Mouse (Mus musculus) forebrain, embryonic 14.5 days (tissue): ENCODE measurements at regions not wholly inside any gene's neighbourhood (a gene's known extent, or its start where the extent isn't known, plus 50 kb on each side); places are given as distances from the start of the nearest gene placed in this dataset.

Experiments used
- ATAC-seq: fragments of 200-750 bp; cut with Nextera tagmentation; 2 replicates; pipeline ENCODE4 v1.8.0; 2017; ENCODE audit warnings: mild to moderate bottlenecking, moderate library complexity
- DNase-seq: peaks from one replicate; pipeline ENCODE4 v3.0.0-alpha.2; 2015; ENCODE audit warnings: low spot score
- H3K27ac ChIP-seq: fragments of 300-500 bp; sonication (generic); 2 replicates; pipeline ENCODE4 v1.5.1; 2014; ENCODE audit warnings: low read depth, mild to moderate bottlenecking, control low read depth, low read length, moderate library complexity
- H3K27me3 ChIP-seq: fragments of 300-500 bp; sonication (generic); replicated peaks from 2 replicates; pipeline ENCODE4 v1.6.1; 2014; ENCODE audit warnings: low read length, control low read depth, mixed read lengths; ENCODE audit not compliant: control insufficient read depth, insufficient read depth
- H3K36me3 ChIP-seq: fragments of 300-500 bp; sonication (generic); 2 replicates; pipeline ENCODE4 v1.6.1; 2014; ENCODE audit warnings: low read length, control low read depth; ENCODE audit not compliant: control insufficient read depth, insufficient read depth
- H3K4me1 ChIP-seq: fragments of 300-500 bp; sonication (generic); 2 replicates; pipeline ENCODE4 v1.6.1; 2014; ENCODE audit warnings: antibody characterized with exemption, low read length, control low read depth; ENCODE audit not compliant: control insufficient read depth, insufficient read depth
- H3K4me2 ChIP-seq: fragments of 300-500 bp; sonication (generic); 2 replicates; pipeline ENCODE4 v1.6.1; 2014; ENCODE audit warnings: mild to moderate bottlenecking, control low read depth, low read length
- H3K4me3 ChIP-seq: fragments of 300-500 bp; sonication (generic); 2 replicates; pipeline ENCODE4 v1.5.1; 2014; ENCODE audit warnings: low read depth, low read length, control low read depth
- H3K9ac ChIP-seq: fragments of 300-500 bp; sonication (generic); 2 replicates; pipeline ENCODE4 v1.6.1; 2014; ENCODE audit warnings: mild to moderate bottlenecking, low read length, control low read depth, moderate library complexity
- H3K9me3 ChIP-seq: fragments of 300-500 bp; sonication (generic); replicated peaks from 2 replicates; pipeline ENCODE4 v1.6.1; 2016; ENCODE audit warnings: low read length, control low read depth, mixed read lengths; ENCODE audit not compliant: control insufficient read depth
- WGBS: fragments of 180-500 bp; shearing (Covaris S2); extraction: QIAGEN DNeasy Blood & Tissue Kit; methylation state at CpG from one replicate; pipeline ENCODE4 v1.1.7; 2014; 5-methylcytosine and 5-hydroxymethylcytosine counted together

DNA sequence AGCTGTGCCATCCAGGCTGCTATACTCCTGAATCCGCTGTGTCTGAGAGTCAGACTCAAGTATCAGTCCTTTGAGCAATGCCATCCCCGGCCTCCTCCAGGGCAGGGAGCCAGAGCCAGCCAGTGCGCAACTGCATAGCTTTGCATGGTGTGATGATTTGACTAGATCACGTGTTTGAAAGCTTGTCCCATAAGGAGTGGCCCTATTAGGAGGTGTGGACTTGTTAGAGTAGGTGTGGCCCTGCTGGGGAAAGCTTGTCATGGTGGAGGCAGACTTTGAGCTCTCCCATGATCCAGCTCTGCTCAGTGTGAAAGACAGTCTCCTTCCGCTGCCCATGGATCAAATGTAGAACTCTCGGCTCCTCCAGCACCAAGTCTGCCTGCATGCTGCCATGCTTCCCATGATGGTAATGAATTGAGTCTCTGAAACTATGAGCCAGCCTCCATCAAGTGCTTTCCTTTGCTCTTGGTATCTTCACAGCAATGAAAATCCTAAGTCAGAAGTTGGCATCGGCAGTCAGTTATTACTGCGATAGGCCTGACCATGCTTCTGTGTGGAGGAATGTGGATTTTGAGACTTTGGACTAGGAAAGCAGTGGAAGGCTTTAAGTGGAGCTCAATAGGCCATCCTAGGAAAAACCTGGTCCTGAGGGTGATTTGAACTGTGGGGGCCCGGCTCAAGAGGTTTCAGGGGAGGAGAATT is 87.2 kb upstream of the Slc22a12 start:
- H3K4me1 ChIP-seq, result no peaks in the 10 kb centered on the region
- 89% methylated on average over 9 of the region's 9 CpGs for WGBS
- DNase-seq (no peak), ATAC-seq (no peak)
- no peaks in the 10 kb centered on the region for H3K9me3 ChIP-seq
- no peaks in the 10 kb centered on the region for H3K36me3 ChIP-seq
- H3K27ac ChIP-seq, result no peak overlapping the region
- H3K27me3 ChIP-seq, result no peaks in the 10 kb centered on the region
- H3K4me3 ChIP-seq, result no peak overlapping the region
- H3K4me2 ChIP-seq, result no peak overlapping the region
- no peak overlapping the region for H3K9ac ChIP-seq

DNA sequence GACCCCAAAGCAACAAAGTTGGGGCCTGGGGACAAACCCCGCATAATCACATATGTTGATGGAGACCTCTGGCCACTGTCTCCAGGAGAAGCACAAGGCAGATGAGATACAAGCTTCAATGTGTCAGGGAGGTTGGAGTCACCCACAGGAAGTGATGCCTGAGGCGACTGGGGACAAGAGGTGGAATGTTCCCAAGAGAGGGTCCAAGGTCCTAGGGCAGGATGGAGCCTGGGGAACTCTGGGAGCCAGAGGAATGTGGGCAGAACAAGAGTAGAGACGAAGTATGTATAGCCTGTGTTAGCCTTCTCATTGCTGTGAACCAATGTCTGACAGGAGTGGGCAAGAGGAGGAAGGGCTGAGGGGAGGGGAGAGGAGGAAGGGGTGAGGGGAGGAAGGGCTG is 82.7 kb upstream of the Slc22a12 start:
- ATAC-seq (no peak), DNase-seq (no peak)
- no peak overlapping the region for H3K9ac ChIP-seq
- no peak overlapping the region for H3K27ac ChIP-seq
- no peak overlapping the region for H3K4me3 ChIP-seq
- no peaks in the 10 kb centered on the region for H3K9me3 ChIP-seq
- H3K27me3 ChIP-seq, result no peaks in the 10 kb centered on the region
- WGBS, result 70% methylated on average over 3 of the region's 3 CpGs
- H3K4me2 ChIP-seq, result no peak overlapping the region
- no peaks in the 10 kb centered on the region for H3K4me1 ChIP-seq
- H3K36me3 ChIP-seq, result no peaks in the 10 kb centered on the region

DNA sequence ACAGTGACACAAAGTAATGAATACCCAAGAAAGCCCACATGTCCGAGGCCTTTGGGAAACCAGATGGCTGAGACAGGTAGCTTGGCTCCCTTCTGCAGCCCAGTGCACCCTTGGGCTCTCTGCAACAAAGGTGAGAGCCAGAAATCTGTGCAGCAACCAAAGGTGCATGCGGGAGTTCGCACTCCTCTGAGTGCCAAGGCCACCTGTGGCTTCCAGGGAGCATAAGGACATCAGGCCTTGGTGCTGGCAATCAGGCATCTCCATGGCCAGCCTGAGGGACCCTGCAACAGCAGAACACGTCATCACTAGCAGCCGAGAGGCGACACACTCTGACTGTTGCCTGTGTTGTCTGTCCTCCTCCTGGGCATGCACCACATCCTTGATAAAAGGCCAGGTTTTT is 78.2 kb upstream of the Slc22a12 start:
- ATAC-seq (no peak), DNase-seq (no peak)
- Histone ChIP-seq H3K4me3 (no peak overlapping the region), H3K4me1 (no peaks in the 10 kb centered on the region), H3K36me3 (no peaks in the 10 kb centered on the region), H3K9ac (no peak overlapping the region), H3K9me3 (no peaks in the 10 kb centered on the region), H3K4me2 (no peak overlapping the region), H3K27me3 (no peaks in the 10 kb centered on the region), H3K27ac (no peak overlapping the region)
- 85% methylated on average over 6 of the region's 6 CpGs for WGBS

DNA sequence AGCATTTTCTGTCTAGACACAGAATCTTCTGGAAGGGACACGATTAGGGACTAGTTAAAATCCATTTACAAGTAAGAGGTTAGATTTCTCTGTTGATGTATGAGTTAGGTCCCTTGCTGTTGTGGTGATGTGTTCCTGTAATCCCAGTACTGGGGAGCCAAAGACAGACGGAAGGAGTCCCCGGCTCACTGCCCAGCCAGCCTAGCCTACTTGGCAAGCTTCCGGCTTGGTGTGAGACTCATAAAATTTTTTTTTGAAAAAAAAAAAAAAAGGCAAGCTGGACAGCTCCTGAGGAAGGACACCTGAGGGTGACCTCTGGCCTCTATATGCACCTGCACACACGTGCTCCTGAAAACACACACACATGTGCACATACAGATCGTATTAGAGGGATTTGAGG is 76.7 kb upstream of the Slc22a12 start:
- Histone ChIP-seq H3K4me1 (no peaks in the 10 kb centered on the region), H3K27me3 (no peaks in the 10 kb centered on the region), H3K27ac (no peak overlapping the region), H3K9me3 (no peaks in the 10 kb centered on the region), H3K4me3 (no peak overlapping the region), H3K9ac (no peak overlapping the region), H3K4me2 (no peak overlapping the region), H3K36me3 (no peaks in the 10 kb centered on the region)
- DNase-seq, result no peak
- WGBS, result 87% methylated on average over 6 of the region's 6 CpGs
- ATAC-seq, result no peak

DNA sequence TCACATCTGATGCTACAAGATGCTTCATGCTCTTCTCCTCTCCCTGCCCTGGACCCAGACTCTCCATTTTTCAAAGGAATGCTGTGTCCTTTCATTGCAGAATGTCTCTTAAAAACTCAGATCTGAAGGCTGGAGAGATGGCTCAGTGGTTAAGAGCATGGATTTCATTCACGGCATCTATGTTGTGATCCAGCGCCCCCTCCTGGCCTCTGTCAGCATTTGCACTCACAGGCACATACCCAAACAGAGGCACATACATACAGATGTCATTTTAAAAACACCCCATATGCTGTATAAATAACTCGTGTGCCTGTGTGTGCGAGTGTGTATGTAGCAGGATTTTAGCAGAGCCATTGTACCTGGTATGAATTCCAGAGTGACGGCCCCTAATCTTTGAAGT is 73.8 kb upstream of the Slc22a12 start:
- 82% methylated on average over 5 of the region's 5 CpGs for WGBS
- Histone ChIP-seq H3K9ac (no peak overlapping the region), H3K27ac (no peak overlapping the region), H3K9me3 (no peaks in the 10 kb centered on the region), H3K27me3 (no peaks in the 10 kb centered on the region), H3K4me3 (no peak overlapping the region), H3K4me1 (no peaks in the 10 kb centered on the region), H3K4me2 (no peak overlapping the region), H3K36me3 (no peaks in the 10 kb centered on the region)
- DNase-seq (no peak), ATAC-seq (no peak)

DNA sequence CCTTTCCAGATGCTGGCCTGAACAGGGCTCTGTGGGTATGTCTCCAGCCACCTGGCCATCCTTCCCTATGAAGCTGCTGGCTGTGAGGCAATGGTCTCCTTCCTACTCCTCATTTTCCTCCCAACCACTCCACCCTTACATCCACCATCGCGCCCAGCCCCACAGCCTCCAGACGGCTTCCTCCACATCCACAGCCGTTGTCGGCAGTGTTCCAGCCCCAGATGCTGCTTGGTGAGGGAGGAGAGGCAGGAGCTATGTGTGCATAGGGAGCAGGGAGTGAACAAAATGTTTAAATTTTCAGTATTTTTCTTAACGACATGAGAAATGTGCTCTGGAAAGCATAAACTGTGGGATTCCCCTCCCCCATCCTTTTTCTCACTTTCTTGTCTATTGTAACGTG is 69.6 kb upstream of the Slc22a12 start:
- Histone ChIP-seq H3K9ac (no peak overlapping the region), H3K36me3 (no peaks in the 10 kb centered on the region), H3K27me3 (no peaks in the 10 kb centered on the region), H3K27ac (no peak overlapping the region), H3K4me1 (no peaks in the 10 kb centered on the region), H3K4me2 (no peak overlapping the region), H3K9me3 (no peaks in the 10 kb centered on the region), H3K4me3 (no peak overlapping the region)
- DNase-seq, result no peak
- 85% methylated on average over 7 of the region's 7 CpGs for WGBS
- no peak for ATAC-seq

DNA sequence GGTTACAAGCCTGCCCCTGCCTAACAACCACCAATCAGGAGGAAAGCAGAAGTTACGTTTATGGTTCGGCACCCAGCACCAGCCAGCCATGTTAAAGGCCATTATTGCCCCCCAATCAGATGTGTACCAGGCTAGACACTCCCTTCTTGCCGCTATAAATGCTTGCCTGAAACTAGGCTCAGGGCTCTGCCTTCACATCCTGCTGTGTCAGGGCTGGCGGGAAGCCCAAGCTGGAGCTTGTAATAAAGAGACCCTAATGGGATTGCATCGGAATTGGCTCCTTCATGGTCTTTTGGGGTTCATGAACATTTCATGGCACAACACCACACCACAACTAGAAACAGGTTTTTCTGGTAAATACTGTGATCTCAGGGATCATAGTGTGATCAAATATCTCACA is 69.1 kb upstream of the Slc22a12 start:
- Histone ChIP-seq H3K4me1 (no peaks in the 10 kb centered on the region), H3K27me3 (no peaks in the 10 kb centered on the region), H3K4me2 (no peak overlapping the region), H3K4me3 (no peak overlapping the region), H3K9me3 (no peaks in the 10 kb centered on the region), H3K36me3 (no peaks in the 10 kb centered on the region), H3K27ac (no peak overlapping the region), H3K9ac (no peak overlapping the region)
- WGBS, result 84% methylated on average over 5 of the region's 5 CpGs
- ATAC-seq (no peak), DNase-seq (no peak)

DNA sequence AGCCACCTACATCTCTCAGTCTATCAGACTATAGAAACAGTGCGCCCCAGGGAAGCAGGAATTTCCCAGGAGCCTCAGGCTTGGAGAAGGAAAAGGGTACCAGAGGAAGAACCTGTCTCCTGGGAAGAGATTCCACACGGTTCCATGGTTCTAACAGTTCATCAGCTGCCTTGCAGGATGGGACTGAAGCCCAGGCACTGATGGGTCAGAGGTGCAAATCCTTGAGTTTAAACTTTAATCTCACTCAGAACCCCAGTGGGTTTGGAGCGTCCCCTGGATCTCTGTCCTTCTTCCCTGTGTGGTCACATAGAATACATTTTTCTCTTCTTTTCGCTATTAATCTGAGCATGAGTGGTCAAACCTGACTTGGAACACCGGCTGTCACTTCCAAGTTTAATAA is 67.9 kb upstream of the Slc22a12 start:
- 81% methylated on average over 5 of the region's 5 CpGs for WGBS
- Histone ChIP-seq H3K4me2 (no peak overlapping the region), H3K9me3 (no peaks in the 10 kb centered on the region), H3K4me3 (no peak overlapping the region), H3K4me1 (no peaks in the 10 kb centered on the region), H3K27me3 (no peaks in the 10 kb centered on the region), H3K36me3 (no peaks in the 10 kb centered on the region), H3K9ac (no peak overlapping the region), H3K27ac (no peak overlapping the region)
- DNase-seq, result no peak
- no peak for ATAC-seq

DNA sequence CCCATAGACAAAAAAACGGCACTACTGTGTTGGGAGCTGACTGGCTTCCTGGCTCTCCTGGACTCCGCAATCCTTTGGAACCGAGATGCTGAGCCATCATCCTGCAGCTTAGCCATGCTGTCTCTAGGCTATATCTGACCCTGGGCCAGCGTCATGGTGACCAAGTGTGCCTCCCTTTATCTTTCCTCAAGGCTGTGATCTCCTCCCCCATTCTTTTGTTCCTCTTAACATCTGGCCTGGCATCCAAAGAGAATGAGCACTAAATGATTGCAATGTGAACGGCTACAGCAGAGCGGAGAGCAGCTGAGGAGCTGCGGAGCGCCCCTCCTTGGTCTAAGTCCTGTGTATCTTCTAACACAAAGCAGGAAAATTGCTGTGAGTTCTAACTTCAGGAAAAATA is 67.2 kb upstream of the Slc22a12 start:
- H3K9me3 ChIP-seq, result no peaks in the 10 kb centered on the region
- no peak overlapping the region for H3K4me2 ChIP-seq
- no peaks in the 10 kb centered on the region for H3K36me3 ChIP-seq
- DNase-seq (peak; percentile 11), ATAC-seq (no peak)
- no peaks in the 10 kb centered on the region for H3K27me3 ChIP-seq
- no peak overlapping the region; the same call in 1 of the 2 replicates for H3K27ac ChIP-seq
- H3K9ac ChIP-seq, result no peak overlapping the region
- H3K4me1 ChIP-seq, result no peaks in the 10 kb centered on the region
- WGBS, result 30% methylated on average over 8 of the region's 8 CpGs
- no peak overlapping the region for H3K4me3 ChIP-seq
